Mouse (Mus musculus) C2C12 (cell line): ENCODE results near the gene Fgf4. TPM values are rescaled to one million over a fixed set of nuclear protein-coding genes. Genes with fewer than 3 reads are reported as not detected.

ENCODE experiments used
- H3K27me3 ChIP-seq: one replicate; pipeline ENCODE4 v1.6.1; 2011; ENCODE audit not compliant: control insufficient read depth, insufficient read depth, insufficient read length
- H3K36me3 ChIP-seq: one replicate; pipeline ENCODE4 v1.6.1; 2011; ENCODE audit not compliant: control insufficient read depth, insufficient read depth
- H3K4me3 ChIP-seq: one replicate; pipeline ENCODE4 v1.5.1; 2011; ENCODE audit warnings: mild to moderate bottlenecking, control low read depth; ENCODE audit not compliant: poor library complexity, insufficient read depth, severe bottlenecking
- H3K79me2 ChIP-seq: one replicate; pipeline ENCODE4 v1.6.1; 2011; ENCODE audit not compliant: control insufficient read depth, insufficient read depth
- H3K79me3 ChIP-seq: one replicate; pipeline ENCODE4 v1.6.1; 2011; ENCODE audit warnings: low read depth, control low read depth
- H3ac ChIP-seq: one replicate; pipeline ENCODE3; 2011; ENCODE audit warnings: low read depth; ENCODE audit not compliant: control insufficient read depth, insufficient read length
- CEBPB ChIP-seq: IDR thresholded peaks from one replicate; pipeline ENCODE4 v1.6.1; 2011; ENCODE audit warnings: low read depth, mild to moderate bottlenecking, control low read depth, moderate library complexity
- CTCF ChIP-seq: IDR thresholded peaks from one replicate; pipeline ENCODE4 v1.5.1; 2011; ENCODE audit not compliant: control insufficient read depth, insufficient read depth, insufficient read length
- FOSL1 ChIP-seq: IDR thresholded peaks from one replicate; pipeline ENCODE4 v1.8.0; 2011; ENCODE audit warnings: mild to moderate bottlenecking, low read length; ENCODE audit not compliant: poor library complexity, insufficient read depth, severe bottlenecking
- MAX ChIP-seq: IDR thresholded peaks from one replicate; pipeline ENCODE4 v1.6.1; 2011; ENCODE audit warnings: mild to moderate bottlenecking, control low read depth
- MYOD1 ChIP-seq: IDR thresholded peaks from one replicate; pipeline ENCODE4 v1.6.1; 2011; ENCODE audit warnings: low read depth; ENCODE audit not compliant: control insufficient read depth, insufficient read length
- MYOG ChIP-seq: IDR thresholded peaks from one replicate; pipeline ENCODE4 v1.6.1; 2011; ENCODE audit not compliant: control insufficient read depth, insufficient read length; ENCODE audit errors: extremely low read depth
- USF1 ChIP-seq: IDR thresholded peaks from one replicate; pipeline ENCODE4 v1.6.1; 2011; ENCODE audit warnings: low read depth, mild to moderate bottlenecking, control low read depth, moderate library complexity
- polyA plus RNA-seq: library from polyadenylated mRNA; unstranded; fragments of >200 nt; fragmentation: generic; extraction: Trizol; gene quantifications from one replicate; pipeline ENCODE4 v1.2.1, GENCODE M21; 2012; ENCODE audit warnings: missing spikeins

Fgf4 gene
- polyA plus RNA-seq, 1 experiment = not detected

DNA sequence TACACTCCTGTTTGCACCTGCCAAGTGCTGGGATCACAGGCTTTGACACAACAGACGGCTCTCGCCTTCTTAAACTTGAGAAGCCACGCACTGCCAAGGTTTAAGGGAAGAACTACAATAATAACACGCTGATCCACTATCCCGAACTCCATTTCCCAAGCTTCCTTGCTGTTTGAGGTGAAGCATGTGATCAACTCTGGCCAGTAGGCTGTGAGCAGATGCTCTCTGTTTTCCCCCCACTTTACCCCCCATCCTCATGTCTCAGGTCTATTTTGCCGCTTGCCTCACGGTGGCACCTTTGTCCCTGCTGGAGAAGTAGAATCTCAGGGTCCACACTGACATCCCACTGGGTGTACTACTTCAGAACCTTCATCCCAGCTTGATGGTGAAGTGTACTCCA is 61.5 kb downstream of the Fgf4 start:
- Histone ChIP-seq H3K79me3 (no peaks in the 10 kb centered on the region), H3K79me2 (no peaks in the 10 kb centered on the region), H3K36me3 (no peaks in the 10 kb centered on the region), H3K4me3 (no peak overlapping the region), H3ac (no peak overlapping the region), H3K27me3 (no peaks in the 10 kb centered on the region)
- TF ChIP-seq CEBPB (no peak), FOSL1 (no peak), CTCF (no peak), MYOD1 (no peak), MAX (no peak), USF1 (no peak), MYOG (no peak)

DNA sequence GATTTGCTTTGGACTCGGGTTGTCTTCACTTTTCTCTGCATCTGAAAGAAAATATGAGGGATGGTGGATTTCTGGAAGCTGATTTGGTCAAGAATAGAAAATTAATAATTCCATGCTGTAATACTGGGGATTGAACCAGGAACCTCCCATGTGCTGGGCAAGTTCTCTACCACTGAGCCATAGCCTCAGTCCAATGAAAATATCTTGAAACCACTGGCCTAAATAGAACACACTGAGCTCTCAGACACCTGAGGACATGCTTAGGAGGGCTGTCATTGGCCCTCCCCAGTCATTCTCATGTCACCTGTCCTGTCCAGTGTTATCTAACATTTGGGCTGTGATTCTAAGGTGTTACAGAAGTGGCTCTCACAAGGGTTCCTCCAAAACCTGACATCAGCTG is 64.0 kb downstream of the Fgf4 start:
- H3K36me3 ChIP-seq = no peaks in the 10 kb centered on the region
- H3K79me3 ChIP-seq = no peaks in the 10 kb centered on the region
- no peaks in the 10 kb centered on the region for H3K27me3 ChIP-seq
- no peak overlapping the region for H3K4me3 ChIP-seq
- no peak for TF ChIP-seq FOSL1
- no peak for TF ChIP-seq MYOG
- TF ChIP-seq MYOD1 = no peak
- no peak for TF ChIP-seq MAX
- TF ChIP-seq CTCF = no peak
- no peak for TF ChIP-seq CEBPB
- TF ChIP-seq USF1 = no peak
- peaks cover 9% of the 10 kb centered on the region for H3K79me2 ChIP-seq
- no peak overlapping the region for H3ac ChIP-seq

DNA sequence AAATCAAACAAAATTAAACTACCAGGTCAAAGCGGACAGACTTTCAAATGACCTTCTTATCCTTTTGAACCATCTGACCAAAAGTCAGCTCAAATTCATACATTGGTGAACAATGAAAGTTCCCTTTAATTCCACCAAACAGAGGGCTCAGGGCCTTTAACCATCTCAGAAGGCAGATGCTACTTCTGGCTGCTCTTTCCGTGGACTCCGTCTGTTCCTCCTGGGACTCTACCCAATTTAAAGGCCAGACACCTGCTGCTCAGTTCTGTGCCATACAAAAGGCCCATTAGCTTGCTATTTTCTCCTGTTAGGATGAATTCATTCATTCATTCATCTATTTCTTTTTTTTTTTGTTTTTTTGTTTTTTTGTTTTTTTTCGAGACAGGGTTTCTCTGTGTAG is 65.7 kb downstream of the Fgf4 start:
- Histone ChIP-seq H3K36me3 (no peaks in the 10 kb centered on the region), H3K79me2 (peaks cover 19% of the 10 kb centered on the region), H3K27me3 (no peaks in the 10 kb centered on the region), H3K79me3 (no peaks in the 10 kb centered on the region), H3ac (no peak overlapping the region), H3K4me3 (no peak overlapping the region)
- TF ChIP-seq CTCF (no peak), CEBPB (no peak), MAX (no peak), USF1 (no peak)

DNA sequence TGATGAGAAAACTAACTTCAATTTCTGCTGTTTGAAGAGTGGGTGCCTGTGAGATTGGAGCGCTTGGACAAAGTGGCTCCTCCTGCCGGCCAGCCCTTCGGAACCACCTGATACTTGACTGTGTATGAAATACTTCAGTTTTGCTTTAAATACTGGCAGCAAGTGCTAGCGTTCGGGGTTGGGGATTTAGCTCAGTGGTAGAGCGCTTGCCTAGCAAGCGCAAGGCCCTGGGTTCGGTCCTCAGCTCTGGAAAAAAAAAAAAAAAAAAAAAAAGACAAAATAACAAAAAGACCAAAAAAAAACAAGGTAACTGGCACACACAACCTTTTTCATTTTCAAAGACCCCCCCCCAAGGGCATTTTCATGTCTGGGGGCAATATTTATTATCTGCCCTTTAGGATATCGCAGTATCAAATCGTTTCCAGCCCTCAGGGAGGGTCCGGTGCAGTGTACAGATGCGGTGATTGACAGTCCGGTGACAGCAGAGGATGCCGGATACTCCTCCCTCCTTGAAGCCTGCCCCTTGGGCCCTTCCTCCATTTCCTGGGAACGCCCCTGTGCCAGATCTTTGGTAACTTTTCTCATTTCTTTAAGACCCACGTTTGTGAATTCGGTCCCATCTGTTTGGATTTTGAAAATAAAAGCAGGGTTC is 67.3 kb downstream of the Fgf4 start:
- Histone ChIP-seq H3K36me3 (peaks cover 9% of the 10 kb centered on the region), H3K79me3 (no peaks in the 10 kb centered on the region), H3K27me3 (no peaks in the 10 kb centered on the region), H3ac (no peak overlapping the region), H3K4me3 (peak overlapping the region; percentile 56), H3K79me2 (peaks cover 19% of the 10 kb centered on the region)
- TF ChIP-seq FOSL1 = no peak
- no peak for TF ChIP-seq MYOD1
- TF ChIP-seq USF1 = no peak
- TF ChIP-seq MAX = no peak
- no peak for TF ChIP-seq MYOG
- TF ChIP-seq CTCF = no peak
- TF ChIP-seq CEBPB = no peak

Other genes with a start within 250 kb of the Fgf4 start
- 2.7 TPM for gene Ano1, start 95.4 kb upstream of the Fgf4 start, polyA plus RNA-seq
- not detected for gene Fgf3, start 9.3 kb upstream of the Fgf4 start, polyA plus RNA-seq
- 0.02 TPM for gene Fgf15, start 49.2 kb downstream of the Fgf4 start, polyA plus RNA-seq
- gene LTO1, start 67.7 kb downstream of the Fgf4 start, polyA plus RNA-seq = 13.5 TPM
- gene Ccnd1, start 92.6 kb downstream of the Fgf4 start, polyA plus RNA-seq = 196 TPM